Mouse (Mus musculus) midbrain, embryonic 14.5 days (tissue): ENCODE measurements around the gene Lyzl4. TPM values are rescaled to one million over a fixed set of nuclear protein-coding genes. Genes with fewer than 3 reads are reported as not detected.

Experiments used
- ATAC-seq: fragments of 200-750 bp; cut with Nextera tagmentation; 2 replicates; pipeline ENCODE4 v1.8.0; 2017; ENCODE audit warnings: moderate number of reproducible peaks, moderate library complexity; ENCODE audit not compliant: low FRiP score, low TSS enrichment
- DNase-seq: peaks from one replicate; pipeline ENCODE4 v3.0.0-alpha.2; 2015
- H3K27ac ChIP-seq: fragments of 300-500 bp; sonication (generic); replicated peaks from 2 replicates; pipeline ENCODE4 v1.5.1; 2014; ENCODE audit warnings: mild to moderate bottlenecking, low read depth, low read length, moderate library complexity
- H3K27me3 ChIP-seq: fragments of 300-500 bp; sonication (generic); 2 replicates; pipeline ENCODE4 v1.6.1; 2014; ENCODE audit warnings: low read length, control low read depth, mixed read lengths; ENCODE audit not compliant: control insufficient read depth, insufficient read depth
- H3K36me3 ChIP-seq: fragments of 300-500 bp; sonication (generic); 2 replicates; pipeline ENCODE4 v1.6.1; 2014; ENCODE audit warnings: low read length, control low read depth; ENCODE audit not compliant: control insufficient read depth, insufficient read depth
- H3K4me1 ChIP-seq: fragments of 300-500 bp; sonication (generic); 2 replicates; pipeline ENCODE4 v1.6.1; 2014; ENCODE audit warnings: mild to moderate bottlenecking, antibody characterized with exemption, low read length, control low read depth; ENCODE audit not compliant: control insufficient read depth, insufficient read depth
- H3K4me2 ChIP-seq: fragments of 300-500 bp; sonication (generic); 2 replicates; pipeline ENCODE4 v1.6.1; 2014; ENCODE audit warnings: mild to moderate bottlenecking, low read length, moderate library complexity
- H3K4me3 ChIP-seq: fragments of 300-500 bp; sonication (generic); replicated peaks from 2 replicates; pipeline ENCODE4 v1.5.1; 2014; ENCODE audit warnings: low read depth, low read length
- H3K9ac ChIP-seq: fragments of 300-500 bp; sonication (generic); replicated peaks from 2 replicates; pipeline ENCODE4 v1.6.1; 2014; ENCODE audit warnings: mild to moderate bottlenecking, low read length, moderate library complexity
- H3K9me3 ChIP-seq: fragments of 300-500 bp; sonication (generic); 2 replicates; pipeline ENCODE4 v1.6.1; 2016; ENCODE audit warnings: low read length, control low read depth, mixed read lengths; ENCODE audit not compliant: control insufficient read depth
- WGBS: fragments of 180-500 bp; shearing (Covaris S2); extraction: QIAGEN DNeasy Blood & Tissue Kit; methylation state at CpG from one replicate; pipeline ENCODE4 v1.1.7; 2014; 5-methylcytosine and 5-hydroxymethylcytosine counted together
- polyA plus RNA-seq: library from polyadenylated mRNA; unstranded; fragments of >200 nt; fragmentation: Nextera tagmentation; extraction: Ambion mirVana; gene quantifications from 2 replicates; pipeline ENCODE4 v1.2.1, GENCODE M21; 2014

Lyzl4 gene
- polyA plus RNA-seq, 1 experiment from 2014 or later: not detected

DNA sequence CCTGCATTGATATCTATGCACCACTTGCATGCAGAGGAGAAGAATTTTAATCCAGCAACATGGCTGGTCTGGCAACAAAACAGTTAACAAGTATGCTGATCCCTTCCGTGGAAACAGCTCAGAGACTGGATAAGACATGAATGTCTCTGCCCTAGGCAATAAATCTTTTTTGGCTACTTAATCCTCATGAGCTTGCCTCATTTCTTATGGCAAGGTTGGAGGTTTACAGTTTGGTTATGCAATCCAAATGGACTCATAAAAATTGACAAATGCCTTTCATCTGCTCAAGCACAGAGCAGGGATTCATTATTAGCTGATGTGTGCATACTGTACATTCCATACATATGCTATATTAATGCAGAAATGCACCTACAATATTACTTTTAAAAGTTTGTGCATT lies 73.4 kb downstream of the Lyzl4 start:
- no peaks in the 10 kb centered on the region for H3K36me3 ChIP-seq
- WGBS: 11% methylated on average over 1 of the region's 1 CpGs
- ATAC-seq: no peak
- no peaks in the 10 kb centered on the region for H3K9me3 ChIP-seq
- no peak overlapping the region for H3K9ac ChIP-seq
- no peak overlapping the region for H3K4me2 ChIP-seq
- H3K4me3 ChIP-seq: no peak overlapping the region
- H3K27ac ChIP-seq: no peak overlapping the region
- no peak for DNase-seq
- no peaks in the 10 kb centered on the region for H3K4me1 ChIP-seq
- no peaks in the 10 kb centered on the region for H3K27me3 ChIP-seq

DNA sequence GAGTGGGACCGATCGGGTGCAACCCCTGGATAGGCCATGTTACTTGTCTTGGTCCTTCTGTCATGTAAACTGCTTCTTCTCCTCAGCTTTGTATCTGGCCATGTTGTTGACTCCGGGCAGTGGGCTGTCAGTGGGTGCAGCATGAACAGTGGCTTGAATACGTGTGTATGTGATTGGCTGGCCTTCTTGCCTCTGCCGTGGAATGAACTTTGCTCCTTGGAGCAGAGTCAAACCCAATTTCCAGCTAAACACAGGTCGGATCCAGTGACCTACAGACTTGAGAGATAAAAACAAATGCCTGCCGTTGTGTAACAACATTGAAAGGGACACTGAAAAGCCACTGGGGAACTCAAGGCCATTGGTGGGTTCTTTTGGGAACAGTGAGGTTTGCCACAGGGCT lies 75.5 kb downstream of the Lyzl4 start:
- H3K9ac ChIP-seq: no peak overlapping the region
- no peaks in the 10 kb centered on the region for H3K27me3 ChIP-seq
- H3K4me2 ChIP-seq: no peak overlapping the region
- WGBS: 86% methylated on average over 7 of the region's 7 CpGs
- no peaks in the 10 kb centered on the region for H3K4me1 ChIP-seq
- no peak overlapping the region for H3K27ac ChIP-seq
- H3K36me3 ChIP-seq: no peaks in the 10 kb centered on the region
- no peak overlapping the region for H3K4me3 ChIP-seq
- no peak for DNase-seq
- H3K9me3 ChIP-seq: no peaks in the 10 kb centered on the region
- no peak for ATAC-seq

DNA sequence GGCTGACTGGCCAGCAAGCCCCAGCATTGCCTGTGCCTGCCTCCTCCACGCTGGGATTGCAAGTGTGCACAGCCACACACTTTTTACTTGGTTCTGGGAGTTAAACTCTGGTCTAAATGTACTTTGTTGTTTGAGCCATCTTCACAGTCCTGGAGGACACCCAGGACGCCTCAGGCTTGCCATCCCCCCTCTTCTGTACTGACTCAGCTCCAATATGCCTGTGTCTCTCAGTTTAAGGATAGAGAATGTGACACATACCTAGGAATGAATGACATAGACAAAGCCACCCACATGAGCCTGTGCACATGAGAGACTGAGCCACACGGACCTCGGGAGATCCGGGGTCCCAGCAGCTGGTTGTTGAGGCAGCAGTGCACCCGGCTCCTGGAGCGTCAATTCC lies 78.6 kb downstream of the Lyzl4 start:
- Histone ChIP-seq H3K36me3 (no peaks in the 10 kb centered on the region), H3K4me1 (no peaks in the 10 kb centered on the region), H3K27me3 (no peaks in the 10 kb centered on the region), H3K9me3 (no peaks in the 10 kb centered on the region), H3K4me3 (no peak overlapping the region), H3K27ac (no peak overlapping the region), H3K9ac (no peak overlapping the region), H3K4me2 (no peak overlapping the region)
- ATAC-seq (no peak), DNase-seq (no peak)
- 87% methylated on average over 7 of the region's 7 CpGs for WGBS

DNA sequence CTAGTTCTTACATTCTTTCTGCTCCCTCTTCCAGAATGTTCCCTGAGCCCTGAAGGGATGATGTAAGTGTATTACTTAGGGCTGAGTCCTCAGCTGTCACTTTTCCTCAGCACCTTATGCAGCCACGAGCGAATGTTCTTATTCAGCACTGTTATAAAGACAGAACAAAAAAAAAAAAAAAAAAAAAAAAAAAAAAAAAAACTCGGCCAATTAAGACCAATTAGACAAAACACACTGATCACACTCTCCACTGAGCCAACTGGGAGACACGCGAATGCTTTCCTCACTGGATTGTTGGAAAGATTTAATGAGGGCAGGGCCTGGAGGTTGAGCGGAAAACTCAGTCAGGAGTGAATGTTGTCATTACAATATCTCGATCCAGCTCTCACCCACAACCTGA lies 81.4 kb downstream of the Lyzl4 start:
- Histone ChIP-seq H3K36me3 (no peaks in the 10 kb centered on the region), H3K27ac (no peak overlapping the region), H3K9me3 (no peaks in the 10 kb centered on the region), H3K4me3 (no peak overlapping the region), H3K4me1 (peaks cover under 1% of the 10 kb centered on the region; the same call in 1 of the 2 replicates), H3K27me3 (no peaks in the 10 kb centered on the region), H3K9ac (no peak overlapping the region), H3K4me2 (no peak overlapping the region)
- 74% methylated on average over 7 of the region's 7 CpGs for WGBS
- no peak for ATAC-seq
- DNase-seq: peak; percentile 4

DNA sequence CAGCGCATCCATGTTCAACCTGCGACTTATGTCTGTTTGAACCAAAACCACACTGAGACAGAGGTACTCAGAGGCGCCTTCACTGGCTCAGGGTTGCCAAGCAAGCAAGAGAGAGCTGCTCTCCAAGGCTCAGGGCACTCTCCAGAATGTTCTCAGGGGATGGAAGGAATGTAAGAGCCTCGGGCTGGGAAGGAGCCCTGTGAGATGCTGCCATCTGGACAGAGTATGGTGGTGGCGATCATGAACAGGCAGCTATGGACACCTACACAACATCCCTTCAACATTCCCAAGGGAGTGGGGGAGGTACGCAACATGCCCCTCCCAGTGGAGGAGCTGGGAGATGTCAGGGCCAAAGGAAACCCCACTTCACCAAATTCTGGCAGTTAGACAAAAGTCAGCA lies 83.7 kb downstream of the Lyzl4 start:
- no peaks in the 10 kb centered on the region for H3K27me3 ChIP-seq
- no peak overlapping the region for H3K9ac ChIP-seq
- H3K4me3 ChIP-seq: no peak overlapping the region
- no peaks in the 10 kb centered on the region for H3K36me3 ChIP-seq
- H3K4me1 ChIP-seq: peaks cover 5% of the 10 kb centered on the region
- H3K9me3 ChIP-seq: no peaks in the 10 kb centered on the region
- ATAC-seq (no peak), DNase-seq (no peak)
- 82% methylated on average over 6 of the region's 6 CpGs for WGBS
- no peak overlapping the region for H3K27ac ChIP-seq
- no peak overlapping the region for H3K4me2 ChIP-seq

DNA sequence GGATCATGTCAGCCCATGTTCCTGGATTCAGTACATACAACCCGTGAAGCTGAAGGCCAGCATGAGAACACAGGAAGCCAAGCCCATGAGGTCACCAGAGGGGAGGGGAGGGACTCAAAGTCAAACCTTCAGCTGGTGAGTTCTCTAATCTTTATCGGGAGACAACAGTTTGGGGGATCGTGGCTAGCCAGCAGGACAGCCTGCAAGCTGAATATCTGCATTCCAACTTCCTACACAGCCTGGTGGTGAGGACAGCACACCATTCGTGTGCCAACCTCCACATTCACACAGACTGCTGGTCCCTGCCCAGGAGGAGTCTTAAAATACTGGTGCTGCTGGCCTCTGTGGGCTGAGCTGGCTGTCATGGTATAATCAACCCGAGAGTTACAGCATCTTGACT lies 85.0 kb downstream of the Lyzl4 start:
- Histone ChIP-seq H3K9me3 (no peaks in the 10 kb centered on the region), H3K4me2 (no peak overlapping the region), H3K4me3 (no peak overlapping the region), H3K4me1 (peaks cover 5% of the 10 kb centered on the region), H3K27ac (no peak overlapping the region), H3K9ac (no peak overlapping the region), H3K36me3 (no peaks in the 10 kb centered on the region), H3K27me3 (no peaks in the 10 kb centered on the region)
- DNase-seq (no peak), ATAC-seq (no peak)
- WGBS: 69% methylated on average over 5 of the region's 5 CpGs

DNA sequence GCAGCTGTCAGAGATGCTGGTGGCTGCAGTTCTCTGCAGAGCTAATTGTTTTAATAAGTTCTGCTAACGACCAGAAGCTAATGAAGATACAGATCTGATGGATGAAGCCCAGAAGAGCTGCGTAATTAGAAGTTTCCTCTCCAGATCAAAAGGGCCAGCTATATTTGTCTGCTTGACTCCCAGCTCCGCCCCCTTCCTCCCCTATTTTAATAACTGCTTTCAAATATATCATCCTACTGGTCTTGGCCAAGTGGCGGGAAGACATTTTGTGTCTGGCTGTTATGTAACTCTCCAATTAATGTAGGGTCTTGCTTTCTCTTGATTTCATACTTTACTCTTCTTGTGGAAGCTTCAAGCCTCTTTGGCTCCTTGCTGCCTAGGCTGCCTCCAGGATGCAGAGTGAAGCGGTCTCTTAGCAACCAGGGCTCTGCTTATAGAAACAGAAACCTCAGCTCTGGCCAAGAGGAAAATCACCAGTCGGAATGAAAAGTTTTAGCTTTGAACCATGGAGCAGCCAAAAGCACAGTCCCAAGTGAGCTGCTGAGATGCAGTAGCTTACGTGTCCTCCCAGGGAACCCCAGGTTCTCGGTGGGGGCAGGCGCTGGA lies 86.4 kb downstream of the Lyzl4 start:
- H3K4me2 ChIP-seq: no peak overlapping the region
- H3K4me3 ChIP-seq: no peak overlapping the region
- WGBS: 50% methylated on average over 9 of the region's 9 CpGs
- H3K4me1 ChIP-seq: peaks cover 5% of the 10 kb centered on the region
- ATAC-seq (no peak), DNase-seq (peak; percentile 69)
- no peaks in the 10 kb centered on the region for H3K36me3 ChIP-seq
- no peaks in the 10 kb centered on the region for H3K9me3 ChIP-seq
- H3K27me3 ChIP-seq: no peaks in the 10 kb centered on the region
- no peak overlapping the region for H3K9ac ChIP-seq
- H3K27ac ChIP-seq: no peak overlapping the region

DNA sequence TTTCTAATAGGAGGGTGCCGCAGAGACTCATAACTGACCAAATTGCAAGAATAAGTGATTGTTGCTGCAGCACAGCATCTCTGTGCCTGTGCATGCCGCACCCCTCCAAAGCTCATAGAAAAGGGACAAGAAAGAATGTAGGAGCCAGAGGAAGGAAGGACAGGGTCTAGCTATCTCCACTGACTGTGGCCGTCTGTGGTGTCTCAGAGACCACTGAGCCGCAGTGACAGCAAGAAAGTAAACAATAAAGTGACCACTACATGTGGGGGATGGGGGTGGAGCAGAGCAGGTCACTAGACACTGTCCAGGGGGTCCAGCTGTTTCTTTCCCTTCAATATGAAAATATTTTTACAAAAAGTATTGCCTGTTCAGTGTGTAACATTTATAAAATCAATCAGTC lies 88.3 kb downstream of the Lyzl4 start:
- Histone ChIP-seq H3K9ac (no peak overlapping the region), H3K36me3 (no peaks in the 10 kb centered on the region), H3K4me1 (peaks cover 5% of the 10 kb centered on the region), H3K4me3 (no peak overlapping the region), H3K27ac (no peak overlapping the region), H3K27me3 (no peaks in the 10 kb centered on the region), H3K9me3 (no peaks in the 10 kb centered on the region), H3K4me2 (no peak overlapping the region)
- DNase-seq (no peak), ATAC-seq (no peak)
- WGBS: 80% methylated on average over 4 of the region's 4 CpGs

DNA sequence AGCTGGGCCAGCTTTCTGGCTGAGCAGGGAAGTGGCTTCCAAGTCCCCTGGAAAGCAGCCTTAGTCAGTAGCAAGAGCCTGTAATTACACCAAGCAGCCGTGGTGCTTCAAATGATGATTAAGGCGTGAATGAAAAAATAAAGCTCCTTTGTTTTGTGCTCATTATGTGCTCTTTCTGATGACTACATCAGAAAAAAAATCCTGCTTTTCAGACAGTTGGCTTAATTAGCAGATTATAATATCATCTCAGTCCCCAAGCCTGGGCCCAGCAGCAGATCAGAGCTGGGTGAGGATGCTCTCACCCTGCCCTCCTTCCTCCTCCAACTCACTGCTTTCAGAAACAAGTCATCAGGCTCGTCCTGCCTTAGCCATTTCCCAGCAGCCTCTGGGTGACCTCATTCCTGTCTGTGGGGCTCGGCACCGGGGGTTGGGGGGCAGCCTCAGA lies 91.5 kb downstream of the Lyzl4 start:
- Histone ChIP-seq H3K4me3 (no peak overlapping the region), H3K9me3 (no peaks in the 10 kb centered on the region), H3K9ac (no peak overlapping the region), H3K36me3 (no peaks in the 10 kb centered on the region), H3K27me3 (no peaks in the 10 kb centered on the region), H3K27ac (no peak overlapping the region), H3K4me1 (peaks cover 3% of the 10 kb centered on the region), H3K4me2 (no peak overlapping the region)
- ATAC-seq: no peak
- WGBS: 63% methylated on average over 5 of the region's 5 CpGs
- DNase-seq: peak; percentile 45
